Mouse (Mus musculus): ENCODE data around the gene Rnf31. TPM values are rescaled to one million over a fixed set of nuclear protein-coding genes. Genes with fewer than 3 reads are reported as not detected.

Rnf31 gene
- polyA plus RNA-seq, 1 experiment from 2014 or later = 23.2 TPM

- 32% methylated on average over 6 of the region's 6 CpGs for WGBS
- H3K4me1 ChIP-seq = peaks cover 18% of the 10 kb centered on the region
- no peak; the same call in 1 of the 2 replicates for ATAC-seq (ENCODE audit: low FRiP score, low read depth)
These were observed 12.7 kb upstream of the Rnf31 start for GRCm38 (mm10) chr14:55578668-55579269.

GRCm38 (mm10) chr14:55579511-55580496, 11.7 kb upstream of the Rnf31 start:
- H3K4me3 ChIP-seq = no peak overlapping the region
- no peak for ATAC-seq (ENCODE audit: low FRiP score, low read depth)
- H3K9ac ChIP-seq = no peak overlapping the region
- H3K27me3 ChIP-seq = peaks cover 8% of the 10 kb centered on the region
- H3K9me3 ChIP-seq = no peaks in the 10 kb centered on the region
- no peak overlapping the region for H3K27ac ChIP-seq
- 91% methylated on average over 23 of the region's 23 CpGs for whole genome bisulfite sequencing
- H3K4me1 ChIP-seq = peaks cover 24% of the 10 kb centered on the region
- H3K4me2 ChIP-seq (replicated peaks) = peak overlapping the region; percentile 94; the same call in 1 of the 2 replicates
- peaks cover 26% of the 10 kb centered on the region for H3K36me3 ChIP-seq

More at GRCm38 (mm10) chr14:55578668-55579269, 12.7 kb upstream of the Rnf31 start:
- no peaks in the 10 kb centered on the region for H3K9me3 ChIP-seq
- peak overlapping the region; percentile 80 for H3K4me3 ChIP-seq
- H3K4me2 ChIP-seq (replicated peaks) = peak overlapping the region; percentile 94
- peak overlapping the region; percentile 83; the same call in 1 of the 2 replicates for H3K27ac ChIP-seq
- H3K9ac ChIP-seq = peak overlapping the region; percentile 90
- no peaks in the 10 kb centered on the region for H3K27me3 ChIP-seq
- H3K36me3 ChIP-seq = peaks cover 26% of the 10 kb centered on the region

- Histone ChIP-seq H3K9ac (no peak overlapping the region), H3K36me3 (peaks cover 26% of the 10 kb centered on the region), H3K4me2 (replicated peaks) (no peak overlapping the region), H3K4me3 (no peak overlapping the region), H3K4me1 (peaks cover 28% of the 10 kb centered on the region), H3K27ac (no peak overlapping the region), H3K9me3 (no peaks in the 10 kb centered on the region), H3K27me3 (peaks cover 13% of the 10 kb centered on the region)
- no peak for ATAC-seq (ENCODE audit: low FRiP score, low read depth)
- WGBS = 95% methylated on average over 16 of the region's 16 CpGs
These were observed 10.8 kb upstream of the Rnf31 start for GRCm38 (mm10) chr14:55580731-55581130.

GRCm38 (mm10) chr14:55581981-55582681, 9.4 kb upstream of the Rnf31 start:
- Histone ChIP-seq H3K9ac (no peak overlapping the region), H3K4me2 (replicated peaks) (no peak overlapping the region), H3K4me1 (peaks cover 28% of the 10 kb centered on the region), H3K36me3 (peaks cover 29% of the 10 kb centered on the region), H3K27ac (no peak overlapping the region), H3K4me3 (no peak overlapping the region), H3K9me3 (no peaks in the 10 kb centered on the region), H3K27me3 (peaks cover 13% of the 10 kb centered on the region)
- no peak for ATAC-seq (ENCODE audit: low FRiP score, low read depth)
- WGBS = 80% methylated on average over 9 of the region's 9 CpGs

- Histone ChIP-seq H3K4me3 (peak overlapping the region; percentile 55), H3K27me3 (peaks cover 13% of the 10 kb centered on the region), H3K9me3 (no peaks in the 10 kb centered on the region), H3K36me3 (peaks cover 50% of the 10 kb centered on the region), H3K4me2 (replicated peaks) (peak overlapping the region; percentile 84), H3K27ac (no peak overlapping the region), H3K4me1 (peaks cover 17% of the 10 kb centered on the region), H3K9ac (no peak overlapping the region)
- WGBS = 29% methylated on average over 5 of the region's 5 CpGs
- ATAC-seq (ENCODE audit: low FRiP score, low read depth) = no peak
These were observed 7.2 kb upstream of the Rnf31 start for GRCm38 (mm10) chr14:55584303-55584701.

GRCm38 (mm10) chr14:55584702-55585565, 6.6 kb upstream of the Rnf31 start, which contains the start of gene Emc9:
Emc9 (minus strand) TSS chr14:55585302.
- H3K27ac ChIP-seq = no peak within 1 kb of the TSS

GRCm38 (mm10) chr14:55585566-55585960, 5.9 kb upstream of the Rnf31 start:
- H3K4me1 ChIP-seq = peaks cover 24% of the 10 kb centered on the region
- H3K27ac ChIP-seq = no peak overlapping the region
- ATAC-seq (ENCODE audit: low FRiP score, low read depth) = no peak
- 56% methylated on average over 6 of the region's 6 CpGs for WGBS
- no peaks in the 10 kb centered on the region for H3K9me3 ChIP-seq
- peak overlapping the region; percentile 55 for H3K4me3 ChIP-seq
- peaks cover 40% of the 10 kb centered on the region for H3K36me3 ChIP-seq
- H3K9ac ChIP-seq = no peak overlapping the region
- peak overlapping the region; percentile 84 for H3K4me2 ChIP-seq (replicated peaks)
- H3K27me3 ChIP-seq = peaks cover 13% of the 10 kb centered on the region

More at GRCm38 (mm10) chr14:55584702-55585565, 6.6 kb upstream of the Rnf31 start, which contains the start of gene Emc9:
- Histone ChIP-seq H3K36me3 (peaks cover 46% of the 10 kb centered on the region), H3K9ac (peak within 1 kb of the TSS; percentile 70), H3K4me3 (peak within 1 kb of the TSS; percentile 55), H3K27me3 (peaks cover 13% of the 10 kb centered on the region), H3K4me1 (peaks cover 20% of the 10 kb centered on the region), H3K9me3 (no peaks in the 10 kb centered on the region), H3K4me2 (replicated peaks) (peak within 1 kb of the TSS; percentile 84)
- 2% methylated on average over 43 of the region's 43 CpGs for WGBS
- ATAC-seq (ENCODE audit: low FRiP score, low read depth) = peak; percentile 62; the same call in 1 of the 2 replicates

GRCm38 (mm10) chr14:55586149-55586548, 5.4 kb upstream of the Rnf31 start:
- H3K4me1 ChIP-seq = peaks cover 24% of the 10 kb centered on the region
- peaks cover 13% of the 10 kb centered on the region for H3K27me3 ChIP-seq
- WGBS = 91% methylated on average over 2 of the region's 2 CpGs
- peaks cover 34% of the 10 kb centered on the region for H3K36me3 ChIP-seq
- H3K4me3 ChIP-seq = no peak overlapping the region
- ATAC-seq (ENCODE audit: low FRiP score, low read depth) = no peak
- H3K9me3 ChIP-seq = no peaks in the 10 kb centered on the region
- no peak overlapping the region for H3K4me2 ChIP-seq (replicated peaks)
- no peak overlapping the region for H3K27ac ChIP-seq
- no peak overlapping the region for H3K9ac ChIP-seq

- WGBS = 90% methylated on average over 5 of the region's 5 CpGs
- H3K27me3 ChIP-seq = peaks cover 10% of the 10 kb centered on the region
- no peak overlapping the region for H3K4me3 ChIP-seq
- ATAC-seq (ENCODE audit: low FRiP score, low read depth) = no peak
- H3K9ac ChIP-seq = no peak overlapping the region
- H3K9me3 ChIP-seq = no peaks in the 10 kb centered on the region
- H3K4me2 ChIP-seq (replicated peaks) = no peak overlapping the region; the same call in 1 of the 2 replicates
- H3K36me3 ChIP-seq = peaks cover 29% of the 10 kb centered on the region
- H3K4me1 ChIP-seq = peaks cover 43% of the 10 kb centered on the region
- H3K27ac ChIP-seq = no peak overlapping the region
These were observed 2.2 kb upstream of the Rnf31 start for GRCm38 (mm10) chr14:55589271-55589670.

GRCm38 (mm10) chr14:55589771-55590448, 1.6 kb upstream of the Rnf31 start:
- H3K4me3 ChIP-seq = peak overlapping the region; percentile 97
- peaks cover 36% of the 10 kb centered on the region for H3K4me1 ChIP-seq
- peak overlapping the region; percentile 72 for H3K9ac ChIP-seq
- H3K9me3 ChIP-seq = no peaks in the 10 kb centered on the region
- no peak for ATAC-seq (ENCODE audit: low FRiP score, low read depth)
- peak overlapping the region; percentile 99 for H3K4me2 ChIP-seq (replicated peaks)
- WGBS = 85% methylated on average over 11 of the region's 11 CpGs
- H3K36me3 ChIP-seq = peaks cover 35% of the 10 kb centered on the region
- no peak overlapping the region for H3K27ac ChIP-seq
- H3K27me3 ChIP-seq = peaks cover 4% of the 10 kb centered on the region

All from limb, embryonic 13.5 days (tissue).